Mouse (Mus musculus): ENCODE measurements around the gene Eif3l. TPM values are rescaled to one million over a fixed set of nuclear protein-coding genes. Genes with fewer than 3 reads are reported as not detected.

Gene Eif3l
- polyA plus RNA-seq (2015; fragmentation: Nextera tagmentation; extraction: Ambion mirVana), result 165 TPM in 2 replicates

DNA sequence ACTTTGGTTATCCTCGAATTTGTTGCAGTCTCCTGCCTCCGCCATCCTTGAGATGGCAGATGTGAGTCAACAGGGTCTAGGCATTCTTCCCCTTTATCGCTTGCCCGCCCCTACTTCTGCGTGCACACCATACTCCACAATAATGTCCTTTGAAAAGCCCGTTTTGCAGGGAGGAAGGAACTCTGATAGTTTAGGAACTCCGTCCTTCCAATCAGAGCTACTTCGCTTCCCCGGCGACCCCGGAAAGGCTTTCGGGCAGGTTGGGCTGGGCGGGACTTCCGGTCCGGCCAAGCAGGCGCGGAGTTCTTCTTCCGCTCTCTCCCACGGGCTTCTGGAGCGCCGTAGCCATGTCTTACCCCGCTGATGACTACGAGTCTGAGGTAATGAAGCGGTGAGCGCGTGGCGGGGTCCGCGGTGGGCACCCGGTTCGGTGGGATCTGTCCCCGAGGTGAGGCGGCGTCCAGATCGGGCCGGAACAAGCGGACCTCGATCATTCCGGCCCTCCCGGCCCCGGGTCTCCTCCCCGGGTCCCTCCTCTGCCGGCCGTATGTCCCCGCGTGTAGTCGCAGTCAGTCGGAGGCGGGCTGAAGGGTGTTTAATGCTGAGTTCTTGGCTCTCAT, at the start of gene Eif3l:
Eif3l (plus strand) TSS at position 267 of the 620 bp plus-strand sequence.
- Histone ChIP-seq H3K27ac (ENCODE audit: low read length) (peak within 1 kb of the TSS; percentile 75), H3K27me3 (ENCODE audit: control insufficient read depth, insufficient read depth, low read depth, low read length) (no peaks in the 10 kb centered on the region), H3K4me3 (ENCODE audit: low read depth, low read length) (peak within 1 kb of the TSS; percentile 94), H3K9me3 (replicated peaks; ENCODE audit: control insufficient read depth, low read length, poor library complexity, severe bottlenecking) (no peaks in the 10 kb centered on the region), H3K36me3 (ENCODE audit: control insufficient read depth, insufficient read depth, low read length) (peaks cover 13% of the 10 kb centered on the region), H3K4me1 (ENCODE audit: control insufficient read depth, insufficient read depth, low read length) (peaks cover 16% of the 10 kb centered on the region), H3K9ac (ENCODE audit: low read depth, low read length) (peak within 1 kb of the TSS; percentile 88), H3K4me2 (ENCODE audit: low read length) (peak within 1 kb of the TSS; percentile 85)
- ATAC-seq, result peak; percentile 91
- WGBS, result under 1% methylated on average over 49 of the region's 49 CpGs

DNA sequence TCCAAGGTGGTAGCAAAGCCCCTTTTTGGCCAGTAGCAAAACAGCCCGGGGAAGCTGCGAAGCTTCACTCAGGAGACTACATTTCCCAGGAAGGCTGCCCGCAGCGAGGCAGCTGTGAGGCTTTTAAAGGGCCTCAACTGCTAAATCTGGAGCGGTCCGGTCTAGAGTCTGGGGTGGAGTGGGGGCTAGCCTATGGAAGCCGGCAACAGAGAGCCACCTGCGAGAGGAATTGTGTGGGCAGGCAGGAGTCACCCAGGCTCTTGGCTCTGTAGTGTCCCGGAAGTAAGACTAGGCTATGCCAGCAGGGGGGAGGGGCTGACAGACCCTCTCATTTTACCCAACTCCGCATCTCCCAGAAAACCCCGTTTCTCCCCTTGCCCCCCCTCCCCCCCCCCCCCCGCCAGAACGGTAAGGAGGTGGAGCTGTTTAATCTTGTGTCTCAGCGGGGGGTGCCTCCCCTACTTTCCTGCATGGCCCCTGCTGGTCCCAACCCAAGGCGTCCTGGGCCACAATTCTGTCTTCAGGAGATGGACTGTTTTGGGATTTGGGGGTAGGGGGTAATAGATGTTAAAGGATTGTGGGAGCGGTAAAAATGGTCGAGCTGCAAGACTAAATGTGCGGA, 49.2 kb upstream of the Eif3l start:
- WGBS, result 13% methylated on average over 15 of the region's 18 CpGs
- H3K27me3 ChIP-seq (ENCODE audit: control insufficient read depth, insufficient read depth, low read depth, low read length), result no peaks in the 10 kb centered on the region
- H3K9ac ChIP-seq (ENCODE audit: low read depth, low read length), result peak overlapping the region; percentile 32
- H3K36me3 ChIP-seq (ENCODE audit: control insufficient read depth, insufficient read depth, low read length), result no peaks in the 10 kb centered on the region
- H3K4me2 ChIP-seq (ENCODE audit: low read length), result peak overlapping the region; percentile 38
- no peak overlapping the region for H3K4me3 ChIP-seq (ENCODE audit: low read depth, low read length)
- H3K27ac ChIP-seq (ENCODE audit: low read length), result no peak overlapping the region
- no peak for ATAC-seq
- no peaks in the 10 kb centered on the region for H3K9me3 ChIP-seq (replicated peaks; ENCODE audit: control insufficient read depth, low read length, poor library complexity, severe bottlenecking)
- H3K4me1 ChIP-seq (ENCODE audit: control insufficient read depth, insufficient read depth, low read length), result peaks cover 28% of the 10 kb centered on the region

DNA sequence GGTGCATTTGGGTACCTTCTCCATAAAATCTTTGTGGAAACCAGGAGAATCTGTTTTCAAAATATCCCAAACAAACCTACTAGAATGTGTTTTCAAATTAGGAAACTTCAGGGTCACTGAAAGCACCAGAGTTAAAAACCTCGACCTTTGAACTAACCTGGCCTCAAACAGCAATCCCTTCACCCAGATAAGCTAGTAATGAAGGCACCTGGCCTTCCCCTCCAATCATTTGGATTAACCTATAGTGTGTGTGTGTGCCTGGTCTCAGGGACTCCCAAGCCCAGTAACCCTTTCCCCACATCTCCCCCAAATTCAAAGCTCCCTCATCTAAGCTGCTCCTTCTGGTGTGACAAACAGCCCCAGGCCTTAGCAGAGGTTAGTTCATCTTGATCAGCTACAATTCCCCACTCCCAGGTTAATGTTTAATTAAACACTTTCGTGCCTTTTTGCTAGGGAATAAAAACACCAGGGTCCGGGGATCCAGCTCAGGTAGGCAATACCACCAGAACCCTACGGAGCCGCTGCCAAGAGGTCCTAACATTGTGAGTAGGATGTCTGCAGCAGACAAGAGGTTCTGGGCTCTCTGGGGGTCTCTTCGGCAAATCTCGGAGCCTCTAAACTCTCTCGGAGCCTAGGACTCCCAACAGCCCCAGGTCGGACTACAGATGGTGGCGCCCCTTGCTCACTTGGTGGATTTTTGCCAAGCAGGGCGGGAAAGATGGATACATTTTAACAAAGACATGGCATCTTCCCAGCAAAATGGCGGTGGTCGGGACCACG, 48.3 kb upstream of the Eif3l start:
- H3K27me3 ChIP-seq (ENCODE audit: control insufficient read depth, insufficient read depth, low read depth, low read length), result no peaks in the 10 kb centered on the region
- peaks cover 35% of the 10 kb centered on the region for H3K4me1 ChIP-seq (ENCODE audit: control insufficient read depth, insufficient read depth, low read length)
- peak overlapping the region; percentile 97; the same call in 1 of the 2 replicates for H3K9ac ChIP-seq (ENCODE audit: low read depth, low read length)

DNA sequence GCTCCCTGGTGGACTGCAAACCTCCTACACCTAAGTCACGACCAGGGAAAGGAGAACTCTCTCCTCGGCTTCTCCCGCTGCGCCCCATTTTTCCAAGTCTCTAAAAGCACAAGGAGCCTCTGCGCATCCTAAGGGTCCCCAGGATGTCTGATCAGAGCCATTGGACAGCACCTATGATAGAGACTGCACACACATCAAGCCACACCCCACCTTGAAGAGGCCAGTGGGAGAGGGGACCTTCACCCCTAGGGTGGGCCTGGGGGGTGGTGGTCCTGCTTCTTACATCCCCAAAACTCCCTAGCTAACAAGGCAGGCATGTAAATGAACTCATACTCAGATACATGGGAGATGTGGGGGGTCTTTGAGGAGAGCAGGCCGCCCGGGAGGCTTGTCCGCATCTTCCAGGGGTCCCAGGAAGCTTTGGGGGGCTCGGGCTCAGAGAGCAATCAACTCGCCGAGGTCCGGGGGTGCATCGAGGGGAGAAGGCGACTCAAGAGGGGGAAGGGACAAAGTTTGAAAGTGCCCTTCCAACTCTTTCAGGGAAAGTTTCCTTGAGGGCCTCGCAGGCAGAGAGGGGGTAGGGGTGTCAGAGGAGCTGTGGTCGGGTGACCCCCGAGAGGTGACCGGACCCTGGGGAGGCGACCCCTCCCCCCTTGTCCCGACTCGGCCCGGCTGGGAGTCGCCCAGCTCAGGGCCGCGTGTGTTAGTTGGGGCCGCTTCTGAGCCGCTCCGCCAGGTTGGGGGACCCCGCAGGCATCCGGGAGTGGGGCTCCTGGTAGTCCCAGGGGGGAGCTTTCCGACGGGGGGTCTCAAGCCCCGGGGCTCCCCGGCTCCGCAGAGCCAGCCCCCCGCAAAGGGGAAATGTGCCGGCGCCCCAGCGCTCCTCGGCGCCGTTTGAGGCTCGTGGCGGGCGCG, 47.4 kb upstream of the Eif3l start:
- Histone ChIP-seq H3K9me3 (replicated peaks; ENCODE audit: control insufficient read depth, low read length, poor library complexity, severe bottlenecking) (no peaks in the 10 kb centered on the region), H3K4me2 (ENCODE audit: low read length) (peak overlapping the region; percentile 99), H3K9ac (ENCODE audit: low read depth, low read length) (peak overlapping the region; percentile 97), H3K27ac (ENCODE audit: low read length) (peak overlapping the region; percentile 93), H3K4me3 (ENCODE audit: low read depth, low read length) (peak overlapping the region; percentile 71), H3K36me3 (ENCODE audit: control insufficient read depth, insufficient read depth, low read length) (no peaks in the 10 kb centered on the region), H3K27me3 (ENCODE audit: control insufficient read depth, insufficient read depth, low read depth, low read length) (no peaks in the 10 kb centered on the region), H3K4me1 (ENCODE audit: control insufficient read depth, insufficient read depth, low read length) (peaks cover 38% of the 10 kb centered on the region)
- ATAC-seq, result 0 out of 2 replicates have a peak, but pooled peaks have one; percentile 22
- WGBS, result 10% methylated on average over 25 of the region's 46 CpGs

More for the DNA sequence above, 48.3 kb upstream of the Eif3l start:
- H3K4me2 ChIP-seq (ENCODE audit: low read length), result peak overlapping the region; percentile 99
- no peaks in the 10 kb centered on the region for H3K9me3 ChIP-seq (replicated peaks; ENCODE audit: control insufficient read depth, low read length, poor library complexity, severe bottlenecking)
- H3K27ac ChIP-seq (ENCODE audit: low read length), result no peak overlapping the region
- WGBS, result 45% methylated on average over 14 of the region's 14 CpGs
- H3K4me3 ChIP-seq (ENCODE audit: low read depth, low read length), result no peak overlapping the region
- H3K36me3 ChIP-seq (ENCODE audit: control insufficient read depth, insufficient read depth, low read length), result no peaks in the 10 kb centered on the region
- no peak for ATAC-seq

DNA sequence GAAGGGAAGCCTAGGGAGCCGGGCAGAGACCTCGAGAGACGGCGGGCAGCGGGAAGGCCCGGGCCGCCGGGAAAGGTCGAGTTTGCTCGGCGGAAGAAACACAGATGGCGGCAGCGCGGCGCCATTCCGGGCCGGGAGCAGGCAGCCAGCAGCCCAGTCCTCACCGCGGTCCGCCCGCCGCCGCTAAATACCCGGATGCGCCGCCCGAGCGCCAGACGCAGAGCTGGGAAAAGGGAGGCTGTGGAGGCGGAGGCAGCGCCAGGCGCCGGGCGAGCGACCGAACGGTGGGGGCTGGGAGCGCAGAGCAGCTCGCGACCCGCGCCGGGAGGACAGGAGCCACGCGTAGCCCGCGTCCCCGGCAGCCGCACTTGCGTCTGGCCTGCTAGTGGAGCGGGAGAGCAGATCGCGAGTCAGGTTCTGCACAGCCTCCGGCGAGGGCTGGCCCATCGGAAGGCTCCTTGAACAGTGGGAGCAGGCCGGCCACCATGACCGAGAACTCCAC, 46.7 kb upstream of the Eif3l start, which contains the start of gene H1f0:
H1f0 (plus strand) TSS at position 214 of the 502 bp plus-strand sequence.
- Histone ChIP-seq H3K27me3 (ENCODE audit: control insufficient read depth, insufficient read depth, low read depth, low read length) (no peaks in the 10 kb centered on the region), H3K4me2 (ENCODE audit: low read length) (peak within 1 kb of the TSS; percentile 99), H3K9me3 (replicated peaks; ENCODE audit: control insufficient read depth, low read length, poor library complexity, severe bottlenecking) (no peaks in the 10 kb centered on the region), H3K27ac (ENCODE audit: low read length) (peak within 1 kb of the TSS; percentile 93), H3K4me3 (ENCODE audit: low read depth, low read length) (peak within 1 kb of the TSS; percentile 71), H3K36me3 (ENCODE audit: control insufficient read depth, insufficient read depth, low read length) (no peaks in the 10 kb centered on the region), H3K4me1 (ENCODE audit: control insufficient read depth, insufficient read depth, low read length) (peaks cover 38% of the 10 kb centered on the region), H3K9ac (ENCODE audit: low read depth, low read length) (peak within 1 kb of the TSS; percentile 97)
- ATAC-seq, result peak; percentile 87
- under 1% methylated on average over 46 of the region's 58 CpGs for WGBS

DNA sequence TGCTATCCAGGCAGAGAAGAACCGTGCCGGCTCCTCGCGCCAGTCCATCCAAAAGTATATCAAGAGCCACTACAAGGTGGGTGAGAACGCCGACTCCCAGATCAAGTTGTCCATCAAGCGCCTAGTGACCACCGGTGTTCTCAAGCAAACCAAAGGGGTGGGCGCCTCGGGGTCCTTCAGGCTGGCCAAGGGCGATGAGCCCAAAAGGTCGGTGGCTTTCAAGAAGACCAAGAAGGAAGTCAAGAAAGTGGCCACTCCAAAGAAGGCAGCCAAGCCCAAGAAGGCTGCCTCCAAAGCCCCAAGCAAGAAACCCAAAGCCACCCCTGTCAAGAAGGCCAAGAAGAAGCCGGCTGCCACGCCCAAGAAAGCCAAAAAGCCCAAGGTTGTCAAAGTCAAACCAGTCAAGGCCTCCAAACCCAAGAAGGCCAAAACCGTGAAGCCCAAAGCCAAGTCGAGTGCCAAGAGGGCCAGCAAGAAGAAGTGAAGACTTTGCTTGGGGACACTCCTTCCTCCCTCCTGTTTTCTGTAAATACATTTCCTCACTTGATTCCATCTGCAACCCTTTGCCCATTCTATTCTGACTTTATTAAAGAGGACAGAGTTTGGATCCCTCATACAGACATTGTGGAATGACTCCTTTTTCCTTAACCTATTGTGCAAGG, 46.0 kb upstream of the Eif3l start:
- 26% methylated on average over 16 of the region's 16 CpGs for WGBS
- peak overlapping the region; percentile 99 for H3K4me2 ChIP-seq (ENCODE audit: low read length)
- H3K4me3 ChIP-seq (ENCODE audit: low read depth, low read length), result peak overlapping the region; percentile 71
- peak overlapping the region; percentile 97 for H3K9ac ChIP-seq (ENCODE audit: low read depth, low read length)
- peaks cover 38% of the 10 kb centered on the region for H3K4me1 ChIP-seq (ENCODE audit: control insufficient read depth, insufficient read depth, low read length)
- H3K9me3 ChIP-seq (replicated peaks; ENCODE audit: control insufficient read depth, low read length, poor library complexity, severe bottlenecking), result no peaks in the 10 kb centered on the region
- H3K27ac ChIP-seq (ENCODE audit: low read length), result peak overlapping the region; percentile 93
- no peaks in the 10 kb centered on the region for H3K36me3 ChIP-seq (ENCODE audit: control insufficient read depth, insufficient read depth, low read length)
- H3K27me3 ChIP-seq (ENCODE audit: control insufficient read depth, insufficient read depth, low read depth, low read length), result no peaks in the 10 kb centered on the region
- no peak for ATAC-seq

DNA sequence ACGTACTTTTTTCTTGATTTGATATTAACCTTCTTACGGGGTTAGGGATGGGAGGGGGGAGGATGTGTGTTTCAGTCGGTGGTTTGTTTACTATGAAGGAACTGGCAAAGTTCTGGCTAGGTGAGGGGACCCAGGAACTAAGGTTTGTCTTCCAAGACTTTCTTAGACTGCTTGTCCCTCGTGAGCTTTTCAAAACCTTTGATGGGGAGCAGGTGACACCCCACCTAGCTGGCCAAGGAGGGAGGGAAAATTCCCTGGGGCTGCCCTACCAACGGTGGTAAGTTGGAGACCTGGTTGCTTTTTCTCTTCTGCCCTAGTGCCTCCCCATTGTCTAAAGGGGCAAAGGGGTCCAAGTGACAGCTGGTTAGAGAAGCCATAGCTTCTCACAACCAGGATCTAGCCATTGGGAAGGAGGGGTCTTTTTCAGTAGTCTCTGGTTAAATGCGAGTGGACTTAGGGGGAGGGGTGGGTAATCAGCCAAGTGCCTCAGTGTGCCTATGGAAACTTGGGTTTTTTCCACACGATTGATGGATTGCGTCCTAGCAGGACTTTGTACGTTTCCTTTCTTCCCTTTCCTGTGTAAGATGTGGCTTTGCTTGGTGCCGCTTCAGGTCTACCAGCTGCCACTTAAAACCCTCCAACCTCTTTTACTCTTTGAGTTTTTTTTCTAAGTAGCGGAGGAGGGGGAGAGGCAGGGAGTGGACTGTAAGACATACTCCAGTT, 45.3 kb upstream of the Eif3l start:
- Histone ChIP-seq H3K9ac (ENCODE audit: low read depth, low read length) (peak overlapping the region; percentile 43), H3K4me2 (ENCODE audit: low read length) (peak overlapping the region; percentile 99), H3K9me3 (replicated peaks; ENCODE audit: control insufficient read depth, low read length, poor library complexity, severe bottlenecking) (no peaks in the 10 kb centered on the region), H3K4me1 (ENCODE audit: control insufficient read depth, insufficient read depth, low read length) (peaks cover 38% of the 10 kb centered on the region), H3K36me3 (ENCODE audit: control insufficient read depth, insufficient read depth, low read length) (no peaks in the 10 kb centered on the region), H3K27me3 (ENCODE audit: control insufficient read depth, insufficient read depth, low read depth, low read length) (no peaks in the 10 kb centered on the region), H3K27ac (ENCODE audit: low read length) (peak overlapping the region; percentile 26; the same call in 1 of the 2 replicates), H3K4me3 (ENCODE audit: low read depth, low read length) (peak overlapping the region; percentile 71)
- no peak for ATAC-seq
- WGBS, result 6% methylated on average over 11 of the region's 11 CpGs
